Mouse (Mus musculus) embryonic facial prominence, embryonic 14.5 days (tissue): ENCODE measurements at regions not wholly inside any gene's neighbourhood (a gene's known extent, or its start where the extent isn't known, plus 50 kb on each side); places are given as distances from the start of the nearest gene placed in this dataset.

Source experiments
- ATAC-seq: fragments of 200-750 bp; cut with Nextera tagmentation; 2 replicates; pipeline ENCODE4 v1.8.0; 2017; ENCODE audit warnings: low read depth, moderate number of reproducible peaks, moderate TSS enrichment
- DNase-seq: peaks from one replicate; pipeline ENCODE4 v3.0.0-alpha.2; 2015; ENCODE audit warnings: low spot score
- H3K27ac ChIP-seq: fragments of 300-500 bp; sonication (generic); replicated peaks from 2 replicates; pipeline ENCODE4 v1.5.1; 2014; ENCODE audit warnings: low read depth, mild to moderate bottlenecking, low read length, moderate library complexity
- H3K27me3 ChIP-seq: fragments of 300-500 bp; sonication (generic); replicated peaks from 2 replicates; pipeline ENCODE4 v1.6.1; 2014; ENCODE audit warnings: low read length; ENCODE audit not compliant: control insufficient read depth, insufficient read depth
- H3K36me3 ChIP-seq: fragments of 300-500 bp; sonication (generic); 2 replicates; pipeline ENCODE4 v1.6.1; 2014; ENCODE audit warnings: low read length, mixed read lengths; ENCODE audit not compliant: control insufficient read depth, insufficient read depth
- H3K4me1 ChIP-seq: fragments of 300-500 bp; sonication (generic); 2 replicates; pipeline ENCODE4 v1.6.1; 2014; ENCODE audit warnings: antibody characterized with exemption, low read length; ENCODE audit not compliant: control insufficient read depth, insufficient read depth
- H3K4me2 ChIP-seq: fragments of 300-500 bp; sonication (generic); 2 replicates; pipeline ENCODE4 v1.6.1; 2014; ENCODE audit warnings: low read depth, mild to moderate bottlenecking, low read length, moderate library complexity, mixed read lengths
- H3K4me3 ChIP-seq: fragments of 300-500 bp; sonication (generic); 2 replicates; pipeline ENCODE4 v1.5.1; 2014; ENCODE audit warnings: low read depth, mild to moderate bottlenecking, low read length
- H3K9ac ChIP-seq: fragments of 300-500 bp; sonication (generic); 2 replicates; pipeline ENCODE4 v1.6.1; 2014; ENCODE audit warnings: low read depth, mild to moderate bottlenecking, low read length, moderate library complexity, mixed read lengths
- H3K9me3 ChIP-seq: fragments of 300-500 bp; sonication (generic); 2 replicates; pipeline ENCODE4 v1.6.1; 2016; ENCODE audit warnings: low read length; ENCODE audit not compliant: control insufficient read depth
- WGBS: fragments of 180-500 bp; shearing (Covaris S2); extraction: QIAGEN DNeasy Blood & Tissue Kit; methylation state at CpG from one replicate; pipeline ENCODE4 v1.1.7; 2014; 5-methylcytosine and 5-hydroxymethylcytosine counted together

DNA sequence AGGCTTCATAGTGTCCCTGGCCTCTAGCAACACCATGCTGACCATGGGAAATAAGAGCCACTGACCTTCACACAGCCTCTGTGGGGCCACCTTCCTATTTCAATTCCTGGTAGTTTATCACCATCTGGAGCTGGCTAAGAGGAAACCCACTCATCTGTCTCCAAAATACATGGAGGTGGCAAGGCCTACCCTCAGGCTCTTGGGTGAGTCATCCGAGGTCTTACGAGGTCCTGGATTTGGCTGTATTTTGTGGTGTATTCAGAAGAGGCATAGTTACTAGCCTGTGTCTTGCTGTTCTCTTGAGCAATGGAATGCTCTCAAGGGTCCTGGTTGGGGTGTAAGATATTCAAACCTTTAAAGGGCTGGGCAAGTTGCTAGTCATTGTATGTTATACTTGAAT, 80.6 kb downstream of the Klf4 start:
- Histone ChIP-seq H3K36me3 (no peaks in the 10 kb centered on the region), H3K4me1 (no peaks in the 10 kb centered on the region), H3K4me3 (no peak overlapping the region), H3K27ac (no peak overlapping the region), H3K4me2 (no peak overlapping the region), H3K9ac (no peak overlapping the region), H3K9me3 (no peaks in the 10 kb centered on the region), H3K27me3 (no peaks in the 10 kb centered on the region)
- no peak for ATAC-seq
- 93% methylated on average over 2 of the region's 2 CpGs for WGBS
- no peak for DNase-seq

DNA sequence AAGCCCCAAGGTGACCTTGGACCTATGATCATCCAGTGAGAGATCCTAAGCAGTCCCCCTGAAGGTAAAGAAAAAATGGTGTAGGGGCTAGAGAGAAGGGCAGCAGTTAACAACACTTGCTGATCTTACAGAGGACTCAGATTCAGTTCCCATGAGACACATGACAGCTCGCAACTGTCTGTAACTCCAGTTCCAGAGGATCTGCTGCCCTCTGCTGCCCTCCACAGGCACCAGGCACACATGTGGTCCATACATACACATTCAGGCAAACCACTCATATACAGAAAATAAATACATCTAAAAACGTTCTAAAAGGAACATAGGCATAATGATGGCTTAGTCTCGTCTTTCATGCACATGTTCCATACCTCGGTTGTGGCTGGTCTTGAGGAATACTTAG, 81.2 kb downstream of the Klf4 start:
- H3K9ac ChIP-seq, result no peak overlapping the region
- no peak overlapping the region for H3K27ac ChIP-seq
- no peak overlapping the region for H3K4me2 ChIP-seq
- no peaks in the 10 kb centered on the region for H3K27me3 ChIP-seq
- H3K4me1 ChIP-seq, result no peaks in the 10 kb centered on the region
- H3K4me3 ChIP-seq, result no peak overlapping the region
- DNase-seq (no peak), ATAC-seq (no peak)
- no peaks in the 10 kb centered on the region for H3K36me3 ChIP-seq
- 57% methylated on average over 4 of the region's 4 CpGs for WGBS
- no peaks in the 10 kb centered on the region for H3K9me3 ChIP-seq

DNA sequence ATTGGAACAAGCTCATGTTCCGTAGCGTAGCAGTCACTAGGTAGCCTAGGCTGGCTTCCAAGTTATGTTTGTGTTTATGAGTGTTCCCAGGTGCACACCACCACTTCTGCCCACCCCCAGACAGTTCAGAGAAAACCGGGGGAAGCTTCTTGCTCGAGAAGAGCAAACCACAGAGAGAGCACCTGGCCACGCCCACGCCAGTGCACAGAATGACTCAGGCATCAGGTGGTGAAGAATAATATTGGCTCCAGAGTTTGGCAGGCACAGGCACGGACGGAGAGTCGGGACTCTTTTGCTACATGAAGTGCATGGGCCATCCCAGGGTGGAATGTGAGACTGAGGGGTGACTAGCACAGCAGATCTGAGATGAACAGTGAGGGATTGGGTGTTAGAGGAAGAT, 88.8 kb downstream of the Klf4 start:
- Histone ChIP-seq H3K4me1 (no peaks in the 10 kb centered on the region), H3K9me3 (no peaks in the 10 kb centered on the region), H3K9ac (no peak overlapping the region), H3K27me3 (no peaks in the 10 kb centered on the region), H3K36me3 (no peaks in the 10 kb centered on the region), H3K4me2 (no peak overlapping the region), H3K4me3 (no peak overlapping the region), H3K27ac (no peak overlapping the region)
- WGBS, result 77% methylated on average over 9 of the region's 9 CpGs
- no peak for ATAC-seq
- DNase-seq, result no peak

DNA sequence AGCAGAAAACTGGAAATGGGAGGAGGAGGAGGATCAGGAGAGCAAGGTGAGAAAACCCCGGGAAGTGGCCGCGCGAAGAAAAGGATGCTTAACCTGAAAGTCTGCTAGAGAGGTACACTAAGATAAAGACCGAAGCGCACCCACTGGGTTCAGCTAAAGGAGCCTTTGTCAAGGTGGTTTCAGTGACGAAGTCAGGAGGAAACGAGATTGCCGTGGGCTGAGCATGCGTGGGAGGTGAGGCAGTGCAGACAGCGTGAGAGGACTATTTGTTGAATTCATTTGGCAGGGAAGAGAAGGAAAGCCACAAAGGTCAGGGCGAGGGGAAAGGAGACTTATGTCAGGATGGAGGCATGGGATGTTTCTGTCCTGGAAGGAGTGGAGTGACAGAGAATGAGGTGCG, 90.2 kb downstream of the Klf4 start:
- Histone ChIP-seq H3K4me2 (no peak overlapping the region), H3K4me3 (no peak overlapping the region), H3K4me1 (no peaks in the 10 kb centered on the region), H3K27ac (no peak overlapping the region), H3K9me3 (no peaks in the 10 kb centered on the region), H3K27me3 (no peaks in the 10 kb centered on the region), H3K9ac (no peak overlapping the region), H3K36me3 (no peaks in the 10 kb centered on the region)
- WGBS, result 74% methylated on average over 13 of the region's 13 CpGs
- no peak for ATAC-seq
- DNase-seq, result no peak
